Mouse (Mus musculus) hindbrain, embryonic 14.5 days (tissue): ENCODE measurements at regions not wholly inside any gene's neighbourhood (a gene's known extent, or its start where the extent isn't known, plus 50 kb on each side); places are given as distances from the start of the nearest gene placed in this dataset.

ENCODE experiments used
- ATAC-seq: fragments of 200-750 bp; cut with Nextera tagmentation; 2 replicates; pipeline ENCODE4 v1.8.0; 2017; ENCODE audit warnings: moderate number of reproducible peaks, mild to moderate bottlenecking, moderate TSS enrichment, moderate library complexity; ENCODE audit not compliant: low FRiP score
- DNase-seq: peaks from one replicate; pipeline ENCODE4 v3.0.0-alpha.2; 2015; ENCODE audit warnings: low spot score
- H3K27ac ChIP-seq: fragments of 300-500 bp; sonication (generic); 2 replicates; pipeline ENCODE4 v1.5.1; 2014; ENCODE audit warnings: mild to moderate bottlenecking, moderate library complexity
- H3K27me3 ChIP-seq: fragments of 300-500 bp; sonication (generic); 2 replicates; pipeline ENCODE4 v1.6.1; 2014; ENCODE audit warnings: mild to moderate bottlenecking, low read length, mixed read lengths; ENCODE audit not compliant: control insufficient read depth, insufficient read depth
- H3K36me3 ChIP-seq: fragments of 300-500 bp; sonication (generic); replicated peaks from 2 replicates; pipeline ENCODE4 v1.6.1; 2014; ENCODE audit not compliant: control insufficient read depth, insufficient read depth
- H3K4me1 ChIP-seq: fragments of 300-500 bp; sonication (generic); replicated peaks from 2 replicates; pipeline ENCODE4 v1.6.1; 2014; ENCODE audit warnings: antibody characterized with exemption, low read length, mixed read lengths; ENCODE audit not compliant: control insufficient read depth, insufficient read depth
- H3K4me2 ChIP-seq: fragments of 300-500 bp; sonication (generic); replicated peaks from 2 replicates; pipeline ENCODE4 v1.6.1; 2014; ENCODE audit warnings: mild to moderate bottlenecking, moderate library complexity
- H3K4me3 ChIP-seq: fragments of 300-500 bp; sonication (generic); replicated peaks from 2 replicates; pipeline ENCODE4 v1.5.1; 2014; ENCODE audit warnings: mild to moderate bottlenecking, low read length
- H3K9ac ChIP-seq: fragments of 300-500 bp; sonication (generic); 2 replicates; pipeline ENCODE4 v1.6.1; 2014
- H3K9me3 ChIP-seq: fragments of 300-500 bp; sonication (generic); 2 replicates; pipeline ENCODE4 v1.6.1; 2016; ENCODE audit warnings: low read length; ENCODE audit not compliant: control insufficient read depth
- WGBS: fragments of 180-500 bp; shearing (Covaris S2); extraction: QIAGEN DNeasy Blood & Tissue Kit; methylation state at CpG from one replicate; pipeline ENCODE4 v1.1.7; 2014; 5-methylcytosine and 5-hydroxymethylcytosine counted together

GRCm38 (mm10) chrX:11614237-11614636, 286.6 kb downstream of the H2al1j start:
- 48% methylated on average over 8 of the region's 8 CpGs for WGBS
- H3K9ac ChIP-seq, result no peak overlapping the region
- H3K4me2 ChIP-seq, result no peak overlapping the region
- H3K36me3 ChIP-seq, result no peaks in the 10 kb centered on the region
- no peaks in the 10 kb centered on the region for H3K9me3 ChIP-seq
- H3K4me1 ChIP-seq, result no peaks in the 10 kb centered on the region
- DNase-seq (peak; percentile 24), ATAC-seq (no peak)
- H3K4me3 ChIP-seq, result no peak overlapping the region
- no peaks in the 10 kb centered on the region for H3K27me3 ChIP-seq
- H3K27ac ChIP-seq, result no peak overlapping the region

DNA sequence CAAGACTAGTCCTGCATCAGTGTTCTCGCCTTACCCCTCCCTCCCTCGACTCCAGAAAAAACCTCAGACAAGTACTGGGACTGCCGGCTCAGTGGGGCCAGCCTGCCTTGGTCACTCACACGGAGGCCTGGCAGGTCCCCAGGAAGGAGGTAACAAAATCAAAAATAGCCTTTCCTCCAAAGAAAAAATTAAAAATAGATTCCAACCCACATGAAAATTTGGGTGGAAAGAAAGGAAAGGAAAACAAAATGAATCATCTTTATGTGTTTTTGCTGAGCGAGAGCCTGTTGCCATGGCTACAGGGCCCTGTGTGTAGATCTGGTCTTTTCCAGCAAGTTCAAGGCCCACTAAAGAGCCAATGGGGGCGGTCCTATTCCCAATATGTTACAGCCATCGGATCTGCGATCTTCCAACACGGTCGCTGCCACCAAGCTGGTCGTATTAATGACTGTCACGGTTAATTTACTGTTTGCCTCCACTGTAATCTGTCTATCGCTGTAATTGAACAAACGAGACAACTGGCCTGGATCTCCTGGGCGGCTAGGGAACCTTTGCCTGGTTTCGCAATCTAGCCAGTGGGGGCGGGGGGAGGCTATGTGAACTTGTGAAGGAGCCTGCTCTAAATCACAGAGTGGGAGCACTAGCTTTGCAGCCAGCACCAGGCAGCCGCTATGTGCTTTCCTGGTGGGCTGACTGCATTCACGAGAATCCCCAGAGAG, 293.6 kb downstream of the H2al1j start:
- Histone ChIP-seq H3K27ac (no peak overlapping the region), H3K9ac (no peak overlapping the region), H3K4me3 (no peak overlapping the region), H3K4me1 (peaks cover 11% of the 10 kb centered on the region; the same call in 1 of the 2 replicates), H3K27me3 (no peaks in the 10 kb centered on the region), H3K36me3 (no peaks in the 10 kb centered on the region), H3K4me2 (no peak overlapping the region; the same call in 1 of the 2 replicates), H3K9me3 (no peaks in the 10 kb centered on the region)
- DNase-seq (peak; percentile 24), ATAC-seq (no peak)
- WGBS, result 42% methylated on average over 19 of the region's 19 CpGs

GRCm38 (mm10) chrX:11626274-11626878, 298.8 kb downstream of the H2al1j start:
- WGBS, result 45% methylated on average over 10 of the region's 10 CpGs
- no peak overlapping the region for H3K27ac ChIP-seq
- no peak for DNase-seq

GRCm38 (mm10) chrX:11629362-11629761, 301.7 kb downstream of the H2al1j start:
- Histone ChIP-seq H3K9me3 (no peaks in the 10 kb centered on the region), H3K4me2 (no peak overlapping the region), H3K4me1 (0 out of 2 replicates have a peak, but pooled peaks cover 5% of the 10 kb centered on the region), H3K36me3 (no peaks in the 10 kb centered on the region), H3K9ac (no peak overlapping the region), H3K27ac (no peak overlapping the region), H3K4me3 (no peak overlapping the region), H3K27me3 (no peaks in the 10 kb centered on the region; the same call in 1 of the 2 replicates)
- 81% methylated on average over 2 of the region's 2 CpGs for WGBS
- ATAC-seq, result no peak
- no peak for DNase-seq

More at GRCm38 (mm10) chrX:11626274-11626878, 298.8 kb downstream of the H2al1j start:
- ATAC-seq, result no peak
- Histone ChIP-seq H3K9ac (no peak overlapping the region), H3K4me1 (0 out of 2 replicates have a peak, but pooled peaks cover 7% of the 10 kb centered on the region), H3K36me3 (no peaks in the 10 kb centered on the region), H3K9me3 (no peaks in the 10 kb centered on the region), H3K4me2 (no peak overlapping the region), H3K4me3 (no peak overlapping the region), H3K27me3 (no peaks in the 10 kb centered on the region; the same call in 1 of the 2 replicates)

- Histone ChIP-seq H3K36me3 (no peaks in the 10 kb centered on the region), H3K27ac (no peak overlapping the region), H3K9me3 (no peaks in the 10 kb centered on the region), H3K27me3 (no peaks in the 10 kb centered on the region; the same call in 1 of the 2 replicates), H3K4me1 (0 out of 2 replicates have a peak, but pooled peaks cover 5% of the 10 kb centered on the region), H3K4me2 (no peak overlapping the region), H3K4me3 (no peak overlapping the region), H3K9ac (no peak overlapping the region)
- 10% methylated on average over 1 of the region's 1 CpGs for WGBS
- no peak for DNase-seq
- ATAC-seq, result no peak
Observed at GRCm38 (mm10) chrX:11629906-11630305, 302.3 kb downstream of the H2al1j start.

DNA sequence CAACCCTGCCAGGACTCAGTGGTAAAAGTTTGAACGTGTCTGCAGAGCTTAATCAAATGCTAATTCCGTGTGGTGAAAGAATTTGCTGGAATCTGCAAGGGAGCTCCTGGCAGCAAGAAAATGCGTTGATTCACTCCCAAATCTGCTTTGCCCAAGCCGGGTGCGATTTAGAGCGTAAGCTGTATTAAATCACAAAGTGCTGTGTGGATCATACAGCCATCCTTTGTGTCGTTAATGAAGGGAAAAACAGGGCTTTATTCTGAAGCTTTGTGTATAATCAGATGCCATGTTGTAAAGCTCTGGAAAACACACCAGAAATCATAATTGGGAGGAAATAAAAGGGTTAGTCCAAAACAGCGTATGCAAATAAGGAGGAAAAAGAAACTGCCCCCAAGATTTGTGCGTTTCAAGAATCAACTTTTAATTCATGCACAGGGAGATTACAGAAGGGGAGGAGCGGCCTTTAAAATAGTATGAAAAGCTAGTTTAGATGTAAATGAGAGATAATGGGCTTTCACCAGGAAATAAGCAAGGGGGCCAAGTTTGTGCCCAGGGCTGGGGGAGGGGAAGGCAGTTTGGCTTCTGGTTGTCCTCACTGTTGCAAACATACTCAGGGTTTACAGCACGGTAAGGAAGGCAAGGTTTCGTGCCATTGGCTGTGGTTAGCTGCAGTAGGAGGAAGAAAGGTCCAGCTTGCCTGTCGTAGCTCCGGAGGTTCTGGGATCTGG, 303.7 kb downstream of the H2al1j start:
- Histone ChIP-seq H3K4me3 (0 out of 2 replicates have a peak overlapping the region, but pooled peaks have one; percentile 1), H3K27ac (peak overlapping the region; percentile 45; the same call in 1 of the 2 replicates), H3K9ac (no peak overlapping the region), H3K4me1 (0 out of 2 replicates have a peak, but pooled peaks cover 5% of the 10 kb centered on the region), H3K27me3 (no peaks in the 10 kb centered on the region; the same call in 1 of the 2 replicates), H3K4me2 (peak overlapping the region; percentile 44), H3K36me3 (no peaks in the 10 kb centered on the region), H3K9me3 (no peaks in the 10 kb centered on the region)
- peak; percentile 51; the same call in 1 of the 2 replicates for ATAC-seq
- DNase-seq, result peak; percentile 30
- 16% methylated on average over 14 of the region's 14 CpGs for WGBS

DNA sequence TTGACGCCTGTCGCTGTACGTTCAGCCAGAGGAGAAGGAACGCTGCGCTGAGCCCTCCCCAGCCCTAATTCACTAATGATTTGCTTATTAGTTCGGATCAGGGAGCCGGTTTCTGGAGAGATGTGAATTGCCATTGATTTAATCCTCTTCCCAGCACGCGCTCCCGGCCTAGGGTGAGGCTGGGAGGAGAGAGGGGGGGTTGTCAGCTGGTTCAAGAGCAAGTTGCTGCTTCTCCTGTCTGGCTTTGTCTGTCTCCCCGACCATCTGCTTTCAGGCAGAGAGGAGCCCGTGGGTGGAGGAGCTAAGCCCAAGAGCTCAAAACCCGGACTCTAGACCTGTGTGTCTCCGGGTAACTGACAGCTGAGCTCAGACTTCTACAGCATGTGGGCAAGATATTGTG, 304.4 kb downstream of the H2al1j start:
- DNase-seq, result peak; percentile 29
- Histone ChIP-seq H3K4me3 (0 out of 2 replicates have a peak overlapping the region, but pooled peaks have one; percentile 1), H3K9ac (no peak overlapping the region), H3K4me1 (0 out of 2 replicates have a peak, but pooled peaks cover 5% of the 10 kb centered on the region), H3K36me3 (no peaks in the 10 kb centered on the region), H3K27me3 (no peaks in the 10 kb centered on the region; the same call in 1 of the 2 replicates), H3K4me2 (peak overlapping the region; percentile 44), H3K27ac (peak overlapping the region; percentile 45; the same call in 1 of the 2 replicates), H3K9me3 (no peaks in the 10 kb centered on the region)
- WGBS, result 25% methylated on average over 14 of the region's 14 CpGs
- peak; percentile 48; the same call in 1 of the 2 replicates for ATAC-seq

DNA sequence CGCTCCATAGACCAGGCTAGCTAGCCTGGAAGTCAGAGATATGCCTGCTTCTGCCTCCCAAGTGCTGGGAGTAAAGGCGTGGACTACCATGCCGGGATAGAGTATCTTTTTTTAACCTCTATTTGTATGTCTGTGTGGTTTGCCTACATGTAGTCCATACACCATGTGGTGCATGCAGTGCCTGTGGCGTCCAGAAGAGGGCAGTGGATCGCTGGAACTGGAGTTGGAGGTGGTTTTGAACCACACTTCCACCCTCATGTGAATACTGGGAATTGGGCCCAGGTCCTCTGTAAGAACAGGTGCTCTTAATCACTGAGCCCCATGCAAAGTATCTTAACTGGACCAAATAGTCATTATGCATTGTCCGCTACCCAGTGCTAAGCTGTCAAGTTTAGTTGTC, 306.2 kb downstream of the H2al1j start:
- H3K27me3 ChIP-seq, result peaks cover under 1% of the 10 kb centered on the region; the same call in 1 of the 2 replicates
- no peak overlapping the region for H3K27ac ChIP-seq
- H3K9me3 ChIP-seq, result no peaks in the 10 kb centered on the region
- 0 out of 2 replicates have a peak, but pooled peaks cover 5% of the 10 kb centered on the region for H3K4me1 ChIP-seq
- H3K36me3 ChIP-seq, result no peaks in the 10 kb centered on the region
- ATAC-seq, result no peak
- WGBS, result 57% methylated on average over 6 of the region's 6 CpGs
- H3K4me3 ChIP-seq, result no peak overlapping the region
- no peak overlapping the region for H3K4me2 ChIP-seq
- no peak for DNase-seq
- no peak overlapping the region for H3K9ac ChIP-seq

DNA sequence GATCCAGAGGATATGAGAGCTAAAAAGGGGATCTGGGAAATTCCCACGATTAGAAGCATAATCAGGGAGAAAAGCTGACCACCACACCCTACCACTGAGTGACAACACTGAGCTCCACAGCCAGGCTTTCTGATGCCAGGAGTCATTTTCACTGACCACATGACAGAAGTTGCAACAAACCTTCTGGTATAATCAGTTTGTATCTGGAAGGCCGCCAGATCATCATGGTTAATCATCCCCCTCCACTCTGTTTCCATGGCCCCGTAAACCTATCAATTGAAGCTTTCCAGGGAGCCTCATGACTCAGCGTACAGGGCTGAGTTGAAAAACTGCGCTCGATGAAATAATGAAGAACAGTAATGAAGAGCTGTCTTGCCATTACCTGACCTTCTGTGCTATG, 316.9 kb downstream of the H2al1j start:
- no peak for DNase-seq

More for the DNA sequence above, 316.9 kb downstream of the H2al1j start:
- H3K9me3 ChIP-seq, result peaks cover 13% of the 10 kb centered on the region; the same call in 1 of the 2 replicates
- H3K36me3 ChIP-seq, result no peaks in the 10 kb centered on the region
- no peak overlapping the region for H3K4me2 ChIP-seq
- no peak overlapping the region for H3K9ac ChIP-seq
- 59% methylated on average over 6 of the region's 6 CpGs for WGBS
- H3K27me3 ChIP-seq, result no peaks in the 10 kb centered on the region
- H3K27ac ChIP-seq, result no peak overlapping the region
- no peaks in the 10 kb centered on the region for H3K4me1 ChIP-seq
- no peak overlapping the region for H3K4me3 ChIP-seq
- ATAC-seq, result no peak
